Mouse (Mus musculus): ENCODE data around the gene Vps11. TPM values are rescaled to one million over a fixed set of nuclear protein-coding genes. Genes with fewer than 3 reads are reported as not detected.
"Not testable (repeated sequence)": the region's sequence is repeated elsewhere in the genome, so short reads cannot be mapped to it uniquely, and the experiment has no call there.

The Vps11 gene
- total RNA-seq, 2 experiments from 2014 or later: 15.4 to 16.2 TPM

DNA sequence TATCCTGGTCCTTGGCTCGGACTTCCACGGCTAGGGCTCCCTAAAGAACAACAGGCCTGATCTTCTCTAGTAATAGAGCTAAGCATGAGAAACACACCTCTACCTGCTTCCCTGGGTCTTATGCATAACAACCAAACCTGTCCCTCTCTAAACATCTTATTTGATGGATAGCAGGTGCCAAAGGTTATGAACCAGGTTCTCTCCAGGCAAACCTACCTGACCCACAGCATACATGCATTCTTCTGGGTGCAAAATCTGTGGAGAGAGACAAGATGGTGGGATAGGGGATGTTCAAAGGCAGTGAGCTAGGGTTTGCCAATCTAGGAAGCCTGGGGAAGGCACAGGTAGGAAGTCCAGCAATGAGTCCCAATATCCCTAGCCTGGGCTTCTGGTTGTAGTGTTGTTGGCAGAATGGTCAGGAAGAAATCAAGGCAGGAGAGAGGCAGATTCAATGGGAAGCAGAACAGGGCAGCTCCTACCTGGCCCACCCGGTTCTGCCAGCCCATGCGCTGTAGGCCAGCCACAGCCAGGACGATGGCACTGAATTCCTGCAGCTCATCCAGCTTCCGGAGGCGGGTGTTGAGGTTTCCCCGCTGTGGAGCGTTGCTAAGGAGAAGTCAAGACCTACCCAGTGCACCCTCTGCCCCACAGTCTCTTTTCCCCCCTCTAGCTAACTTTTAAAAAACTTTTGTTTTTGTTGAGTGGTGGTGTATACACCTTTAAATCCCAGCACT, 23.9 kb downstream of the Vps11 start:
- intact Hi-C loops (cut with DNase I): loop anchor here (5.0 kb wide), 1 partner anchor 50 kb away; no protein-coding TSS in a partner anchor
- DNase-seq: no peak

DNA sequence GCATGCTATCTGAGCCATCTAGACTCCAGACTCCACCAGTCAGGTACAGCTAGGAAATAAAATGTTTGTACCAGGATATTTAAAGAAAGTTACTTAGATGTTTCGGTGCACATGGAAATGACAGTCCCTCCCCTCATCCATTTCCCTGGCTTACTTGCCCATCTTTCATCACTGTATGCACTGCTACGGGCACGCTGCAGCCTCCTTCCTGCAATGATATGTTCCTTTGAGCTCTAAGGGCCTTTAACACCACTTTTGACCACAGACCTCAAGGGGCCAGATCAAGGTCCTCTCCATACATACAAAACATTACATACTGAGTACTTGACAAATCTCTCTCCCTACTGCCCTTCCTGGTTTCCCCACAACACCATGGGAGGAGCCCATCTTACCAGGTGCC, 24.5 kb downstream of the Vps11 start:
- DNase-seq: no peak
- intact Hi-C loops (cut with DNase I): loop anchor here (5.0 kb wide), 1 partner anchor 50 kb away; no protein-coding TSS in a partner anchor

DNA sequence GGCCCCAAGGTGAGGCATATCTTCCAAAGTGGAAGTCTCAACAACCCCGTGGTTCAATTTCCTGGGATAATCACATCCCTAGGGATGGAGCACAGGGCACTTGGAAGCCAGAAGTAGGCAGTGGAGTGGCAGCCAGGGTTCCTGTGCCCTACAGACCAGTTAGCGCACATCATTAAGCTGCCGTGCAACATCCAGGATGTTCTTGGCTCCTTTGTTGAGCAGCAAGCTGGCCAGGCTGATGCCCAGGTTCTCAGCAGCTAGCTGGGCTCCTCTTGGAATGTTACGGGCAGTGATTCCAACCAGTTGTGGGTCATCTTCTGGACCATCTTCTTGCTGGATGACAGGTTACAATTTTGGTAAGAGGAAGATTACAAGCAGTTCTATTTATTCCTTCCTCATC, 25.0 kb downstream of the Vps11 start:
- intact Hi-C loops (cut with DNase I): loop anchor here (5.0 kb wide), 1 partner anchor 51 kb away; no protein-coding TSS in a partner anchor
- DNase-seq: not testable (repeated sequence)

DNA sequence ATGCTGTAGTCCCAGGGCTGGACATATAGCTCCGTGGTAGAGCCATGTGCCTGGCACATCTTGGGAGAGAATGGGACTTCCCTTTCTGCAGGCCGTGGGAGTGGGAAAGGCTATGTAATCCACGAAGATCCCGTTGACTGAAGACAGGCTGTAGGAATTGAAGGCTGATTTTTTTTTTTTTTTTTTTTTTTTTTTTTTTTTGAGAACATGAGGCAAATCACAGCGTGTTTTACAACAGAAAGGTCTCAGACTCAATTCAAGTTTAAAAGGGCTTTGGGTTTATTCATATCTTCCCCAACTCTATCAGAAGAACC, 25.4 kb downstream of the Vps11 start:
- no peak for DNase-seq
- intact Hi-C loops (cut with DNase I): loop anchor here (5.0 kb wide), 1 partner anchor 51 kb away; no protein-coding TSS in a partner anchor

DNA sequence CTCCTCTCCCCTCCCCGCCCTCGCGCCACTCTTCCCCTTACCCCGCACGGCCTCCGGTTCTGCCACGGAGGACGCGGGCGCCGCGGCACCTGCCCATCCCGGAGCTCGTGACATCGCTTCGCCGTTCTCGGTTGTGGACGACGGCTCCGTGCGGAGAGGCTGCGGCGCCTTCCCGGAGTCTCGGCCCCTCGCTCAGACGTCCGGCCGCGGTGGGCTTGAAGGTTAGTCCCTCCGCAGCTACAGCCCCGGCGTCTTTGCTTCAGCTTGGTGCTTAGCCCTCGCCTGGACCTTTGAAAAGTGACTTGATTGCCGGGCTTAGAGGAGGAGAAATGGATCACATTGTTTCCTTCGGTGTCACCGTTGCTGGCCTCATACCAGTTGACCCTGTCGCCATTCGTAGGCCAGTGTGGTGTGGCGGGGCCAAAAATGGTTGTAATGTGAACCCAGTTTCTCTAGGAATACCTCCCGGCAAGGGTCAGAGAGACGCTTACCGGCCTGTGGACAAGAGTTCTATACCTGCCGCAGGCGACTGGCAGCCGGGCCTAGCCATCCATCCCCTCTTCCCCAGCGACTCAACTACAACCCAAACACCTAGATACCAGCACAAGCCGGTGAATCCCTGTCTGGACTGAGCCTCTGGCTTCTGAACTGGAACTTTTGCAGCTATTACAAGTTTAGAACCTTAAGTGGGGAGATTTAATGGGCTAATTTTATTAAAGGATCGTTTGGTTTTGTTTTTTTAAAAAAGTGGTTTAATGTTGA, 26.0 kb downstream of the Vps11 start:
- intact Hi-C loops (cut with DNase I): loop anchor here (5.0 kb wide), 1 partner anchor 52 kb away; no protein-coding TSS in a partner anchor
- no peak for DNase-seq

DNA sequence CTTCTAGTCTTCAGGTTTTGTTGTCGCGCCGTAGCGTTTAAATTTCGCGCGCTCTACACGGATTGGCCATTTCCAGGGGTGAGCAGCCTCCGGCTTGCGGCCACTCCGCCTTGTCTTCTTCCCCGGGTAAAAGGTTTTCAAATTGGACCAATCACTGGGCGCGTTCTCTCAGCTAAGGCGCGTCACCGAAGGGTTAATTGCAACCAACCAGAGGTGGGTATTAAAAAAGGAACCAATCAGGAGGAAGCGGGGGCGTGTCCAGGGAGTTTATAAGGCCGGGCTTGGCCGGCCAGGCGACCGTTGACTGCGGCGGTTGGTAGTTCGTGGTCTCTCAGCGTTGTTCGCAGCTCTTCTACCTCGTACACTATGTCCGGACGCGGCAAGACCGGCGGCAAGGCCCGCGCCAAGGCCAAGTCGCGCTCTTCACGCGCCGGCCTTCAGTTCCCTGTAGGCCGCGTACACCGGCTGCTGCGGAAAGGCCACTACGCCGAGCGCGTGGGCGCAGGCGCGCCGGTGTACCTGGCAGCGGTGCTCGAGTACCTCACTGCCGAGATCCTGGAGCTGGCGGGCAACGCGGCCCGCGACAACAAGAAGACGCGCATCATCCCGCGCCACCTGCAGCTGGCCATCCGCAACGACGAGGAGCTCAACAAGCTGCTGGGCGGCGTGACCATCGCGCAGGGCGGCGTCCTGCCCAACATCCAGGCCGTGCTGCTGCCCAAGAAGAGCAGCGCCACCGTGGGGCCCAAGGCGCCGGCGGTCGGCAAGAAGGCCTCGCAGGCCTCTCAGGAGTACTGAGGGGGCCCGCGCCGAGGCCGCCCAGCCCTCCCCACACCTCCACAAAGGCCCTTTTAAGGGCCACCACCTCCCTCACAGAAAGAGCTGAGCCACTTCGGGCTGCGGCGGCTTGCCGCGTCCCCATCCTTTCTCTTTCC, 26.8 kb downstream of the Vps11 start, which contains the start of gene H2afx:
Gene H2afx (plus strand): TSS at position 299 of the 935 bp plus-strand sequence.
- DNase-seq: peak; percentile 93 to 96
- intact Hi-C loops (cut with DNase I): loop anchor here (5.0 kb wide), 1 partner anchor 53 kb away; no protein-coding TSS in a partner anchor

DNA sequence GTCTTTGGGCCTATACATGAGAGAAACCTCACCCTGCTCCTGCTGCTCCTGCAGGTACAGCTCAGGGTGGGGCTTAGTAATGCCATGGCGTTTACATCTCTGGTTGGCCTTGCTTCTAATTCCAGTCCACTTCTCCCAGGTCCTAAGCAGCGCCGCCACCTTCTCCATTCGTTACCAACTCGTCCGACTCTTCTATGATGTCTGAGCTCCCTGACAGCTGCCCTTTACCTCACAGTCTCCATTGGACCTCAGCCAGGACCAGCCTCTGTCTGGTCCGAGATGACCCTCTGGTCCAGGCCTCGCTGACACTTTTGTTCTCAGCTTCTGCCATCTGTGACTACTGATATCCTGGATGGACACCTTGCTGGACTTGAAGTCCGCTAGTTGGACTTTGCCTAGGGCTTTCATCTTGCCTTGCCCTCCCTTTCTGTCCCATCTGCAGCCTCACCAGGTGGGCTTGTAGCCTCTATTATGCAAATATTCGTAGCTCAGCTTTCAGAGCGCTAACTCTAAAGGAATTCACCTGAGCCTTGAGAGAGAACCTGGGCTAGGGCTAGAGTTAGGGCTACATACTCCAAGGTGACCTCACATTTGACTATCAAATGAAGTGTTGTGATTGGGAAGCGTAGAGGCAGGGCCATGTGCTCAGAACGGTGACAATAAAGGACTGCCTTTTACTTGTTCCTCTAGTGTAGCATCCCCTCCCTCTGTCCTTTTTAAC, 28.4 kb downstream of the Vps11 start:
- intact Hi-C loops (cut with DNase I): no loop called here
- no peak for DNase-seq

DNA sequence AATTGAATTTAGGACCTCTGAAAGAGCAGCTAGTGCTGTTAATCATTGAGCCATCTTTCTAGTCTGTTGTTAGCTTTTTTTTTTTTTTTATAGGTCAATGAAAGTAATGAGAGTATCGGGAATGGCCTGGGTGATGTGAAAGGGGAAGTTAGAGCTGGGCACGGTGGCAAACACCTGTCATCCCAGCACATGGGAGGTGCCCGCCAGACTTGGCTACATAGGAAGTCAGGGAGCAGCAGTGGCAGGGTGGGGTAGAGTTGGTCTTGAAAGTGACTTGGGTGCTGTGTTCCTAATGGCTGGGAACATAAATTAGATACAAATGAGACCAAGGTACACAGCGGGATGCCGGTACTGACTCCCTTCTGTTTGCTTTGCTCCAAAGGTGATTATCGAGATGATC, 30.7 kb downstream of the Vps11 start:
- intact Hi-C loops (cut with DNase I): no loop called here
- no peak for DNase-seq

DNA sequence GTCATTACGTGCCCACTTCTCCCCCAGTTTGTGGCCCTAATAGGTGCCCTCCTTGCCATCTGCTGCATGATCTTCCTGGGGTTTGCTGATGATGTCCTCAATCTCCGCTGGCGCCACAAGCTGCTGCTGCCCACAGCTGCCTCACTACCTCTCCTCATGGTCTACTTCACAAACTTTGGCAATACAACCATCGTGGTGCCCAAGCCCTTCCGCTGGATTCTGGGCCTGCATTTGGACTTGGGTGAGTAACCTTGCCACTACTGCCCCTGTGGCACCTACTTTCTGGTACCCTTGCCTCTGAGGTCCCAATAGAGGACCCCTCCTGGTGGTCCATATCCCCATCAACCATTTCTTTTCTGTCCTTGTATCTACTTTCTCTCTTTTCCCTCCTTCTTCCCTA, 33.5 kb downstream of the Vps11 start:
- DNase-seq: no peak
- intact Hi-C loops (cut with DNase I): no loop called here

DNA sequence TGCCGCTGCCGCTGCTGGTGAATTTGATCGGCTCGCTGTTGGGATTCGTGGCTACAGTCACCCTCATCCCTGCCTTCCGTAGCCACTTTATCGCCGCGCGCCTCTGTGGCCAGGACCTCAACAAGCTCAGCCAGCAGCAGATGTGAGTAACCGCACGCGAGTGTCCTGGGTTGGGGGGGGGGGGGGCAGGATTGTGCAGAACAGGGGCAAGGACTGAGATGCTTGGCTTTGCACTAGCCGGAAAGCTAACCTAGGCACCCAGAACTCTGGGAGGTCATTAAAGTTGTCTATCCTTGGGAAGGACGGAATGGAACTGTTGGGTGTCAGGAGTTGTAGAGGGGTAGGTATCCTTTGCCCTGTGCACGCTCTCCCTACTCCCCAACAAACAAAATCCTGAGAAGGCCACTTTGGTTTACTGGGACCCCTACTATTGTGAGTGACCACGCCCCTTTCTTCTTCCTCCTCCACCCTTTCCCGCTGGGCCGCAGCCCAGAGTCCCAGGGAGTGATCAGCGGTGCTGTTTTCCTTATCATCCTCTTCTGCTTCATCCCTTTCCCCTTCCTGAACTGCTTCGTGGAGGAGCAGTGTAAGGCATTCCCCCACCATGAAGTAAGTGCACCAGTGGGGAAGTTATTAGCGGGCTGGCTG, 34.3 kb downstream of the Vps11 start:
- intact Hi-C loops (cut with DNase I): no loop called here
- DNase-seq: no peak

DNA sequence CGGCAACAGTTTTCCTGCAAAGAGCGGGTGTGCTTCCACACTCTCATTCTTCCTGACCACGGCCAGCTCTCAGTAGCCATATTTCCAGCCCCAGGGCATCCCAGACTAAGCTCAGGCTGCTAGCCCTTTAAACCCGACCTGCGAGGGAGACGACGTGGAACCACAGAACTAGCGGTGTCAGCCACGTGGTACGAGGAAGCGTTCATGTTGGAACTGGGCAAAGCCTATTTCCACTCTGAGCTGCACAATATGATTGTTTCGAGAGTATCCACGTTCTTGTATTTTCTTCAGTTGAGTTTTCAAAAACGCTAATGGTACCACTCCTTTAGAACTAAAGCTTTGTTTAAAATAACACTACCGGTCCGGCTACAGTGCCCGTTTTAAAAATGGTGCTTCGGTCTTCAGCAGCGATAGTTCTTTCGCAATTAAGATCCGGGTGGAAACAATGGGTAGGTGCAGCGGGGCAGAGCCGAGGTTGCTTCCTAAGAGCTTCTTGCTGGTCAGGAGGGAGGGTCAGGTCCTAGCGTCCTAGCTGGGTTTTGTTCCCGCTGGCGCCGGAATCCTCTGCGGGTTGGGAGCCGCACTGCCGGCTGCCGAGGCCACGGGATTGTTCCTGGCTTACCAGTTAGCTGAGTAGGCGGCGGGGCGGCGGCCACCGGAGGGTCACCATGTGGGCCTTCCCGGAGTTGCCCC, 35.0 kb downstream of the Vps11 start:
- intact Hi-C loops (cut with DNase I): no loop called here
- peak; percentile 66 to 83 for DNase-seq

DNA sequence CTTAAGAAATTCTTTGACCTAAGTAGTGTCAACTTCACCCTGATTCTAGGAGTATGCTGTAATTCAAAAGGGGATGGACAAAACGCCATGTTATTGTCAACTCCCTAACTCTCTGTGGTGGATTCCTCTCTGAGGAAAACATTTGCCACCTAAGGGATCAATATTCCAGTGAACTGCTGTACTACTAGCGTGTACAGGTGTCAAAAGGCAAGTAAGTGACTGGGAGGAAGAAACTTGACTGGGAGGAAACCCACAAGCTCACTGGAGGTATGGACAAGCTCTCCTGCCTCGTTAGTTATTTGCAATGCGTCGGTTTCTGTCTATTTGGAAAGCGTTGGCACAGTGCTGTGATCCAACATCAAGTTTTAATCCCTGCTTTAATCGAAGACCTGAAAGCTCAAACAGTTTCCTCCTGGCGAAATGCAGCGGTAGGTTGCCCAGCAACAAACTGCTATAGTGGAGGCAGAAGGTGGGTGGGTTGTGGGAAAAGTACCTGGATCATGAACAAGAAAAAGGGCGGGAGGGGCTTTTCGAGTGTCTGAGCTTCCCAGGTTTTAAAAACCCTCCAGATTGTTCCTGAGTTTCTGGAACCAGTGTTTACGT, 35.6 kb downstream of the Vps11 start, which contains the start of gene Dpagt1:
Gene Dpagt1 (plus strand): TSS at position 252 of the 603 bp plus-strand sequence.
- intact Hi-C loops (cut with DNase I): no loop called here
- DNase-seq: no peak

DNA sequence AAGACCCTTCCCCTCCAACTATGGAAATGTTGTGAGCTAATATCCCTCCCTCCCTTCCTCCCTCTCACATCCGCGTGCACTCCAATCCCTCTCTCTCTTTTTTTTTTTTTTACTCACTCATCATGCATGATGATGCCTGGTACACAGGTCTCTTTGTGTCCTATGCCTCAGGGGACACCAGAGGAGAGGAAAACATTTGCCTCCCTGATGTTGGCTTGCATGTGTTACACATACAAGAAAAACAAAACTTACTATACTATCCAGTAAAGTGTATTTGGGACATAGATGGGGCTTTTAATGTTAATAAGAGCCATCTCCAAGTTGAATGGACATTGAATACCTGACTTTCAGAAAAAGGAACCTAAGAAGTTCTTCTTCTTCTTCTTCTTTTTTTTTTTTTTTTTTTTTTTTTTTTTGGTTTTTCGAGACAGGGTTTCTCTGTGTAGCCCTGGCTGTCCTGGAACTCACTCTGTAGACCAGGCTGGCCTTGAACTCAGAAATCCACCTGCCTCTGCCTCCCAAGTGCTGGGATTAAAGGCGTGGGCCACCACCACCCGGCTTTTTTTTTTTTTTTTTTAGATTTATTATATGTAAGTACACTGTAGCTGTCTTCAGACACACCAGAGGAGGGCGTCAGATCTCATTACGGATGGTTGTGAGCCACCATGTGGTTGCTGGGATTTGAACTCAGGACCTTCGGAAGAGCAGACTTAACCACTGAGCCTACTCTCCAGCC, 36.3 kb downstream of the Vps11 start:
- intact Hi-C loops (cut with DNase I); DNase-seq: not testable (repeated sequence)

DNA sequence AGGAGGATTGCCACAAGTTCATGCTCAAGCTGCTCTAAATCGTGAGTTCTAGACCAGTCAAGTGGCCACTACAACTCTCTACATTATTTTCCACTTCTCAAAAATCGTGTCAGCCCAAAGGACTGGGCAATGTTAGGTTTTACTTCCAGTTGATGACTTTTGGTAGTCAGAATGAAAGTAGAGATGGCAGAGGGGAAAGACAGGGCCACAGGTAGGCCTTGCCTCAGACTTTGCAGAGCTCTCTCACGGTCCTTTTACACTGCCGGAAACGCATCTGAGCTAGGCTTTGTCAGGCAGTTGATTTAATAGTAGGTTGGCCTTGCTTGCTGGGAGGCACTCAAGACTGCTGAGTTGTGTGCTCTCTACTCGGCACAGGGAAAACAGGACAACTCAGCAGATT, 37.3 kb downstream of the Vps11 start:
- intact Hi-C loops (cut with DNase I): no loop called here
- DNase-seq: no peak

DNA sequence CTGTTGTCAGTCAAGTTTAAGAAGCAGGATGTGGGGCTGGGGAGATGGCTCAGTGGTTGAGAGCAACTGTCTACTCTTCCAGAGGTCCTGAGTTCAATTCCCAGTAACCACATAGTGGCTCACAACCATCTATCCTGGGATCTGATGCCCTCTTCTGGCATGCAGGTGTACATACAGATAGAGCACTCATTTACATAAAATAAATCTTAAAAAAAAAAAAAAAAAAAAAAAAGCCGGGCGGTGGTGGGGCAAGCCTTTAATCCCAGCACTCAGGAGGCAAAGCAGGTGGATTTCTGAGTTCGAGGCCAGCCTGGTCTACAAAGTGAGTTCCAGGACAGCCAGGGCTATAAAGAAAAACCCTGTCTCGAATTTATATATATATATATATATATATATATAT, 37.8 kb downstream of the Vps11 start:
- DNase-seq; intact Hi-C loops (cut with DNase I): not testable (repeated sequence)

DNA sequence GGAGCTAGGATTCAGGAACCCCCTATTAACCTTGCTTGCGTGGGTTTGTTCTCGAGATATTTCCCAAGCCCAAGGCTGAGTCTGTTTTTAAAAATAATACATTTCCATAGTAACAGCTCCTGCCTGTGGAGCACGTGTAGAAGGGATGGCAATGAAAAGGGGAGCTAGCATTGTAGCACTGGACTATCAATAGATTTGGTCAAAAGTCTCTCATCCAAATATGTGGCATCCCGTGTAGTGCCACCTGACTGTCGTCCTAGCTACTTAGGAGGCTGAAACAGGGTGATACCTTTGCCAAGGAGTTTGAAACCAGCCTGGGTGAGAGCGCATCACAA, 40.7 kb downstream of the Vps11 start:
- DNase-seq: no peak

More for the DNA sequence above, 40.7 kb downstream of the Vps11 start:
- intact Hi-C loops (cut with DNase I): loop anchor here (2.0 kb wide), 1 partner anchor 16 kb away; the partner anchor contains the start of gene Hinfp
